ENCODE assay signal across 26 mouse cellular contexts in genomic region chr3:139154294-139154693, GRCm38 (mm10). TPM values are rescaled to one million over a fixed set of nuclear protein-coding genes. Genes with fewer than 3 reads are reported as not detected.
A peak's percentile ranks its signal among the peaks of the same experiment; 100 is the strongest.
DNase-seq lines count a peak whose midpoint lies in the region; ATAC-seq and TF ChIP-seq lines count a peak whose summit lies in the region.
"Had no signal": no experiment of that assay in that cellular context is flagged by ENCODE, and none has a peak within 500 bp of the region (broad histone marks: within the 10 kb centered on the region; RNA-seq: fewer than 3 reads in every experiment).

No protein-coding gene starts in this region.

- no peaks in the 10 kb centered on the region for H3K9me3 ChIP-seq in liver, embryonic 11.5 days (ENCODE audit: control insufficient read depth, low read length)
- H3K9me3 ChIP-seq in forebrain, embryonic 10.5 days: no peaks in the 10 kb centered on the region
- H3K9me3 ChIP-seq: embryonic facial prominence, embryonic 13.5 days; embryonic facial prominence, embryonic 15.5 days; forebrain, embryonic 13.5 days; forebrain, embryonic 15.5 days had no signal

- H3K79me2 ChIP-seq in myocyte (ENCODE audit: control insufficient read depth, insufficient read depth): no peaks in the 10 kb centered on the region

- H3ac ChIP-seq in myocyte (ENCODE audit: control insufficient read depth, insufficient read length): no peak overlapping the region

- peak overlapping the region; percentile 67 for H3K4me2 ChIP-seq in myocyte (ENCODE audit: low read depth)
- no peak overlapping the region for H3K4me2 ChIP-seq in liver, embryonic 11.5 days
- H3K4me2 ChIP-seq: embryonic facial prominence, embryonic 13.5 days; embryonic facial prominence, embryonic 15.5 days; forebrain, embryonic 13.5 days; forebrain, embryonic 15.5 days had no signal

- no peaks in the 10 kb centered on the region for H3K4me1 ChIP-seq in liver, embryonic 11.5 days (replicated peaks; ENCODE audit: control insufficient read depth, insufficient read depth, low read length)
- no peaks in the 10 kb centered on the region for H3K4me1 ChIP-seq in forebrain, embryonic 10.5 days
- H3K4me1 ChIP-seq: embryonic facial prominence, embryonic 13.5 days; embryonic facial prominence, embryonic 15.5 days; forebrain, embryonic 13.5 days; forebrain, embryonic 15.5 days had no signal

- WGBS in liver, embryonic 11.5 days: 82% methylated on average over 1 of the region's 1 CpGs
- WGBS in forebrain, embryonic 10.5 days: 86% methylated on average over 1 of the region's 1 CpGs

- no peak overlapping the region for H3K4me3 ChIP-seq in myocyte
- no peak overlapping the region for H3K4me3 ChIP-seq in liver, embryonic 11.5 days (ENCODE audit: low read depth, low read length)
- H3K4me3 ChIP-seq in forebrain, embryonic 10.5 days: no peak overlapping the region
- H3K4me3 ChIP-seq: embryonic facial prominence, embryonic 13.5 days; embryonic facial prominence, embryonic 15.5 days; erythroblast, embryonic 14.5 days; forebrain, embryonic 13.5 days; forebrain, embryonic 15.5 days had no signal

- no peak for ATAC-seq in liver, embryonic 11.5 days (replicated peaks; ENCODE audit: low FRiP score)
- ATAC-seq: forebrain, embryonic 13.5 days; forebrain, embryonic 15.5 days; forebrain, postnatal 0 days had no signal

- H3K27ac ChIP-seq in liver, embryonic 11.5 days (ENCODE audit: low read depth, low read length): no peak overlapping the region
- H3K27ac ChIP-seq in forebrain, embryonic 10.5 days: no peak overlapping the region
- H3K27ac ChIP-seq: embryonic facial prominence, embryonic 13.5 days; embryonic facial prominence, embryonic 15.5 days; forebrain, embryonic 13.5 days; forebrain, embryonic 15.5 days had no signal

- DNase-seq in 416B (ENCODE audit: low read depth): peak; percentile 7
- peak; percentile 52 for DNase-seq in Muller cell, postnatal 12 days (ENCODE audit: inconsistent ontology term)
- no peak for DNase-seq in gastrocnemius, adult 18-20 months (ENCODE audit: low spot score)
- DNase-seq in liver, embryonic 11.5 days (ENCODE audit: low spot score): no peak
- DNase-seq in forebrain, embryonic 10.5 days (ENCODE audit: extremely low spot score, low spot score): no peak
- DNase-seq in lung, postnatal 4 days: no peak
- DNase-seq: adrenal gland, adult 2 months; adrenal gland, postnatal 10 days; adrenal gland, postnatal 25 days; cerebellum, adult 11 months; cerebellum, adult 18-20 months; cerebellum, adult 8-10 months; cerebellum, adult 9-11 months; cerebellum, postnatal 36 days; embryo, embryonic 11 days; forebrain, postnatal 0 days had no signal

- TF ChIP-seq POLR2A in myocyte (IDR thresholded peaks at IDR 0.05; ENCODE audit: insufficient read length, low read depth): no peak

- H3K27me3 ChIP-seq in myocyte (ENCODE audit: control insufficient read depth, insufficient read depth, insufficient read length): no peaks in the 10 kb centered on the region
- H3K27me3 ChIP-seq in liver, embryonic 11.5 days (replicated peaks; ENCODE audit: control insufficient read depth, insufficient read depth, low read length): no peaks in the 10 kb centered on the region
- no peaks in the 10 kb centered on the region for H3K27me3 ChIP-seq in forebrain, embryonic 10.5 days (ENCODE audit: poor library complexity, severe bottlenecking)
- H3K27me3 ChIP-seq: embryonic facial prominence, embryonic 13.5 days; embryonic facial prominence, embryonic 15.5 days; forebrain, embryonic 13.5 days; forebrain, embryonic 15.5 days had no signal

- no peak overlapping the region for H3K9ac ChIP-seq in liver, embryonic 11.5 days (ENCODE audit: low read depth, low read length)
- H3K9ac ChIP-seq: embryonic facial prominence, embryonic 13.5 days; embryonic facial prominence, embryonic 15.5 days; forebrain, embryonic 13.5 days; forebrain, embryonic 15.5 days; forebrain, postnatal 0 days had no signal

- no peaks in the 10 kb centered on the region for H3K36me3 ChIP-seq in myocyte (ENCODE audit: control insufficient read depth, insufficient read depth)
- no peaks in the 10 kb centered on the region for H3K36me3 ChIP-seq in liver, embryonic 11.5 days (ENCODE audit: control insufficient read depth, insufficient read depth, low read length)
- H3K36me3 ChIP-seq in forebrain, embryonic 10.5 days (replicated peaks): no peaks in the 10 kb centered on the region
- H3K36me3 ChIP-seq: embryonic facial prominence, embryonic 13.5 days; embryonic facial prominence, embryonic 15.5 days; forebrain, embryonic 15.5 days had no signal

TF ChIP-seq in myocyte, 11 proteins besides CTCF, POLR2A, EP300 and RAD21:
- TF ChIP-seq USF1 (IDR thresholded peaks at IDR 0.05; ENCODE audit: low read depth) (no peak), CEBPB (IDR thresholded peaks at IDR 0.05; ENCODE audit: insufficient read depth, poor library complexity, severe bottlenecking) (peak; percentile 85), REST (IDR thresholded peaks at IDR 0.05; ENCODE audit: insufficient read depth, insufficient read length) (no peak), TCF12 (IDR thresholded peaks at IDR 0.05; ENCODE audit: insufficient read depth, poor library complexity, severe bottlenecking) (peak; percentile 66), E2F4 (IDR thresholded peaks at IDR 0.05; ENCODE audit: insufficient read depth) (no peak), MAX (IDR thresholded peaks at IDR 0.05; ENCODE audit: low read depth) (no peak), POLR2AphosphoS2 (IDR thresholded peaks at IDR 0.05; ENCODE audit: insufficient read length, low read depth) (no peak), SRF (IDR thresholded peaks at IDR 0.05; ENCODE audit: control insufficient read depth, insufficient read length, low read depth) (no peak), MYOG (IDR thresholded peaks at IDR 0.05; ENCODE audit: control insufficient read depth in 1 of 3, insufficient read depth in 1 of 3, insufficient read length in 2 of 3, low read depth in 2 of 3) (peak in 2 of 3 experiments; percentile 39 to 63), MYOD1 (IDR thresholded peaks at IDR 0.05; ENCODE audit: control insufficient read depth in 1 of 3, insufficient read length in 2 of 3, low read depth in 2 of 3) (peak in 2 of 3 experiments; percentile 86 to 87), TCF3 (IDR thresholded peaks at IDR 0.05; ENCODE audit: insufficient read length, low read depth) (peak; percentile 44)

RNA-seq across cellular contexts. Expression of gene Stpg2, which starts 51.2 kb away (rescaled TPM):
- not detected for polyA plus RNA-seq in myocyte (2012; fragmentation: generic; extraction: Trizol)
- total RNA-seq in gastrocnemius, adult 18-20 months (2021): not detected
- not detected in 2 replicates for polyA plus RNA-seq in liver, embryonic 11.5 days (2014; fragmentation: Nextera tagmentation; extraction: Ambion mirVana)
- polyA plus RNA-seq in forebrain, embryonic 10.5 days (2016; fragmentation: Nextera tagmentation; extraction: Ambion mirVana): 0.15 TPM in 1 of 2 replicates, not detected in the other
- total RNA-seq: adrenal gland, adult 2 months; common myeloid progenitor, adult 5-6 weeks; ES-E14; MEL had no signal
- polyA plus RNA-seq: adrenal gland, adult 2 months; embryonic facial prominence, embryonic 11.5 days; embryonic facial prominence, embryonic 13.5 days; erythroblast, embryonic 14.5 days; forebrain, embryonic 13.5 days; forebrain, embryonic 15.5 days; forebrain, postnatal 0 days had no signal

Comparison
In these comparisons a context has a peak if more than half of its experiments do, and no peak if none do; other contexts are left out.
1. DNase-seq: peak in 416B (single experiment) and Muller cell, postnatal 12 days (single experiment); none in gastrocnemius, adult 18-20 months (single experiment), liver, embryonic 11.5 days (single experiment), forebrain, embryonic 10.5 days (single experiment) and lung, postnatal 4 days (0 of 2).